Mouse (Mus musculus) megakaryocyte-erythroid progenitor cell, adult 5-6 weeks (primary cell): ENCODE data around the gene Syngr3. TPM values are rescaled to one million over a fixed set of nuclear protein-coding genes. Genes with fewer than 3 reads are reported as not detected.

Experiments used
- ATAC-seq: replicated peaks from 2 replicates; pipeline ENCODE4 v1.8.0; 2016; ENCODE audit warnings: mild to moderate bottlenecking, inconsistent platforms; ENCODE audit not compliant: severe bottlenecking, poor library complexity, low FRiP score, low TSS enrichment
- total RNA-seq, 2 experiments: library from RNA; stranded (forward) in 1 of 2; stranded (reverse) in 1 of 2; fragments of 200-1000, 215-1000 nt in 1 of 2; fragments of >200 nt in 1 of 2; fragmentation: Nextera tagmentation in 1 of 2; gene quantifications; 2 replicates each; pipeline ENCODE4 v1.2.3; 2014 to 2017

Gene Syngr3
- total RNA-seq, 2 experiments from 2014 or later: not detected

GRCm38 (mm10) chr17:24650070-24650616, 39.6 kb downstream of the Syngr3 start, which contains the start of gene Slc9a3r2:
Gene Slc9a3r2, minus strand, starts transcription at chr17:24650327.
- no peak for ATAC-seq

GRCm38 (mm10) chr17:24649581-24650069, 40.1 kb downstream of the Syngr3 start:
- no peak for ATAC-seq

- ATAC-seq: no peak
Observed at GRCm38 (mm10) chr17:24648731-24649377, 40.9 kb downstream of the Syngr3 start.

GRCm38 (mm10) chr17:24647493-24647892, 42.3 kb downstream of the Syngr3 start:
- ATAC-seq: no peak

- ATAC-seq: no peak
Observed at GRCm38 (mm10) chr17:24646381-24646780, 43.4 kb downstream of the Syngr3 start.

GRCm38 (mm10) chr17:24645916-24646315, 43.8 kb downstream of the Syngr3 start:
- ATAC-seq: no peak

- no peak for ATAC-seq
Observed at GRCm38 (mm10) chr17:24644875-24645721, 44.7 kb downstream of the Syngr3 start.

GRCm38 (mm10) chr17:24644030-24644715, 45.6 kb downstream of the Syngr3 start:
- ATAC-seq: no peak

- ATAC-seq: no peak
Observed at GRCm38 (mm10) chr17:24642791-24643343, 46.9 kb downstream of the Syngr3 start.

- no peak for ATAC-seq
Observed at GRCm38 (mm10) chr17:24641944-24642343, 47.8 kb downstream of the Syngr3 start.

- no peak for ATAC-seq
Observed at GRCm38 (mm10) chr17:24640581-24640980, 49.2 kb downstream of the Syngr3 start.

GRCm38 (mm10) chr17:24640119-24640518, 49.6 kb downstream of the Syngr3 start:
- no peak for ATAC-seq

- no peak for ATAC-seq
Observed at GRCm38 (mm10) chr17:24639571-24639988, 50.2 kb downstream of the Syngr3 start.

GRCm38 (mm10) chr17:24638840-24639239, 50.9 kb downstream of the Syngr3 start:
- no peak for ATAC-seq

- no peak for ATAC-seq
Observed at GRCm38 (mm10) chr17:24638214-24638613, 51.5 kb downstream of the Syngr3 start.

- no peak for ATAC-seq
Observed at GRCm38 (mm10) chr17:24636781-24637481, 52.8 kb downstream of the Syngr3 start.

- no peak for ATAC-seq
Observed at GRCm38 (mm10) chr17:24635694-24636093, 54.1 kb downstream of the Syngr3 start.
